Mouse (Mus musculus) liver, adult 2 months (tissue): ENCODE data around the gene Sec16b.

ENCODE experiments used
- CTCF ChIP-seq: fragments of 200-500 bp; IDR thresholded peaks from 2 replicates; pipeline ENCODE4 v1.5.1; 2011; ENCODE audit warnings: low read depth, low read length, control low read depth
- POLR2A ChIP-seq: fragments of 200-500 bp; IDR thresholded peaks from 2 replicates; pipeline ENCODE4 v1.6.1; 2011; ENCODE audit warnings: low read length, control low read depth; ENCODE audit not compliant: insufficient read depth; ENCODE audit errors: extremely low read depth

DNA sequence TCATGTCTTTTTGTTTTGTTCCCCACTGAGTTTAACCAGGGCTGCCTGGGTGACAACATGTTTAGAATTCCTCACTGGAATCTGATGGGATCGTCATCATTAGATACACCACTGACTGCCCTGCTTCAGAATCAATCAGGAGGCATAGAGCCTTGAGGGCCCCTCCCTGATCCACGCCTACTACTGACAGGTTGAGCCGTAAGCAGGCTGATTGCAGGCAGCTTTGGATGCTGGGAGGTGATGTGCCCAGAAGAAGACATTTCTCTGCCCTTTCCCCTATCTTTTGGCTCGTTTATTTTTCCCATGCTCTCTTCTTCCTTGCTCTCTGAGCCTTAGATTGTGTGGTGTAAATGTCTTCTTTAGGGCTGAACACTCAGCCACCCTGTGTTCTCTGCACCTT is 7.8 kb downstream of the Sec16b start:
- TF ChIP-seq CTCF (no peak), POLR2A (no peak)
